Mouse (Mus musculus): ENCODE results near the gene Dab1.

The Dab1 gene

GRCm38 (mm10) chr4:103974536-103974935 lies 355.4 kb downstream of the Dab1 start:
- no peak for DNase-seq (ENCODE audit: low spot score in 2 of 2)

GRCm38 (mm10) chr4:103974946-103975345 lies 355.8 kb downstream of the Dab1 start:
- no peak for DNase-seq (ENCODE audit: low spot score in 2 of 2)

GRCm38 (mm10) chr4:103993884-103994283 lies 374.7 kb downstream of the Dab1 start:
- DNase-seq (ENCODE audit: low spot score in 2 of 2), result no peak

GRCm38 (mm10) chr4:103994406-103994805 lies 375.2 kb downstream of the Dab1 start:
- DNase-seq (ENCODE audit: low spot score in 2 of 2), result no peak

- DNase-seq (ENCODE audit: low spot score in 2 of 2), result no peak
Observed at GRCm38 (mm10) chr4:104008406-104008805, 389.2 kb downstream of the Dab1 start.

GRCm38 (mm10) chr4:104011683-104012082 lies 392.5 kb downstream of the Dab1 start:
- no peak for DNase-seq (ENCODE audit: low spot score in 2 of 2)

- DNase-seq (ENCODE audit: low spot score in 2 of 2), result no peak
Observed at GRCm38 (mm10) chr4:104012150-104012549, 393.0 kb downstream of the Dab1 start.

- no peak for DNase-seq (ENCODE audit: low spot score in 2 of 2)
Observed at GRCm38 (mm10) chr4:104025117-104025694, 406.0 kb downstream of the Dab1 start.

GRCm38 (mm10) chr4:104026834-104027233 lies 407.7 kb downstream of the Dab1 start:
- no peak for DNase-seq (ENCODE audit: low spot score in 2 of 2)

GRCm38 (mm10) chr4:104027239-104027638 lies 408.1 kb downstream of the Dab1 start:
- DNase-seq (ENCODE audit: low spot score in 2 of 2), result no peak

- no peak for DNase-seq (ENCODE audit: low spot score in 2 of 2)
Observed at GRCm38 (mm10) chr4:104036091-104036490, 416.9 kb downstream of the Dab1 start.

GRCm38 (mm10) chr4:104039588-104039987 lies 420.4 kb downstream of the Dab1 start:
- no peak for DNase-seq (ENCODE audit: low spot score in 2 of 2)

- no peak for DNase-seq (ENCODE audit: low spot score in 2 of 2)
Observed at GRCm38 (mm10) chr4:104043441-104043840, 424.3 kb downstream of the Dab1 start.

- DNase-seq (ENCODE audit: low spot score in 2 of 2), result no peak
Observed at GRCm38 (mm10) chr4:104044634-104045033, 425.5 kb downstream of the Dab1 start.

GRCm38 (mm10) chr4:104047966-104048804 lies 429.0 kb downstream of the Dab1 start:
- no peak for DNase-seq (ENCODE audit: low spot score in 2 of 2)

- no peak for DNase-seq (ENCODE audit: low spot score in 2 of 2)
Observed at GRCm38 (mm10) chr4:104057116-104057515, 438.0 kb downstream of the Dab1 start.

- no peak for DNase-seq (ENCODE audit: low spot score in 2 of 2)
Observed at GRCm38 (mm10) chr4:104059569-104059968, 440.4 kb downstream of the Dab1 start.

GRCm38 (mm10) chr4:104062356-104062755 lies 443.2 kb downstream of the Dab1 start:
- DNase-seq (ENCODE audit: low spot score in 2 of 2), result no peak

- no peak for DNase-seq (ENCODE audit: low spot score in 2 of 2)
Observed at GRCm38 (mm10) chr4:104066901-104067300, 447.7 kb downstream of the Dab1 start.

- no peak for DNase-seq (ENCODE audit: low spot score in 2 of 2)
Observed at GRCm38 (mm10) chr4:104067748-104068147, 448.6 kb downstream of the Dab1 start.

GRCm38 (mm10) chr4:104071296-104071695 lies 452.1 kb downstream of the Dab1 start:
- no peak for DNase-seq (ENCODE audit: low spot score in 2 of 2)

- DNase-seq (ENCODE audit: low spot score in 2 of 2), result no peak
Observed at GRCm38 (mm10) chr4:104073920-104074459, 454.8 kb downstream of the Dab1 start.

- DNase-seq (ENCODE audit: low spot score in 2 of 2), result no peak
Observed at GRCm38 (mm10) chr4:104077771-104078170, 458.6 kb downstream of the Dab1 start.
